Mouse (Mus musculus) brain, embryonic 14.5 days (tissue): ENCODE measurements around the gene Taok3. TPM values are rescaled to one million over a fixed set of nuclear protein-coding genes. Genes with fewer than 3 reads are reported as not detected.

Experiments
- DNase-seq: peaks from one replicate; pipeline ENCODE4 v3.0.0-alpha.2; 2011; ENCODE audit warnings: low read depth
- CTCF ChIP-seq: fragments of 200-500 bp; IDR thresholded peaks from 2 replicates; pipeline ENCODE4 v1.5.1; 2012; ENCODE audit warnings: inconsistent platforms, mild to moderate bottlenecking, moderate library complexity, borderline replicate concordance; ENCODE audit not compliant: insufficient read depth, insufficient read length; ENCODE audit errors: extremely low read depth
- POLR2A ChIP-seq: fragments of 200-500 bp; IDR thresholded peaks from 2 replicates; pipeline ENCODE4 v1.6.1; 2012; ENCODE audit warnings: mild to moderate bottlenecking, inconsistent platforms, borderline replicate concordance; ENCODE audit not compliant: poor library complexity, insufficient read depth, insufficient read length, severe bottlenecking; ENCODE audit errors: extremely low read depth
- polyA plus RNA-seq: library from polyadenylated mRNA; depleted of rRNA; stranded (reverse); fragments of >200 nt; gene quantifications from 2 replicates; pipeline ENCODE4 v1.2.3, GENCODE M21; 2012

Taok3 gene
- polyA plus RNA-seq, 1 experiment: 41.3 TPM

GRCm38 (mm10) chr5:117134066-117134888 lies 14.3 kb downstream of the Taok3 start:
- no peak for DNase-seq
- TF ChIP-seq POLR2A (no peak), CTCF (no peak)

- TF ChIP-seq CTCF (no peak), POLR2A (no peak)
Observed at GRCm38 (mm10) chr5:117134889-117135456, 15.0 kb downstream of the Taok3 start.

GRCm38 (mm10) chr5:117135869-117136268 lies 15.9 kb downstream of the Taok3 start:
- peak; percentile 50 for DNase-seq
- TF ChIP-seq POLR2A: no peak

More at GRCm38 (mm10) chr5:117134889-117135456, 15.0 kb downstream of the Taok3 start:
- no peak for DNase-seq

- no peak for DNase-seq
- no peak for TF ChIP-seq POLR2A
- TF ChIP-seq CTCF: no peak
Observed at GRCm38 (mm10) chr5:117136570-117136969, 16.6 kb downstream of the Taok3 start.

- TF ChIP-seq CTCF (no peak), POLR2A (no peak)
- DNase-seq: no peak
Observed at GRCm38 (mm10) chr5:117137011-117137410, 17.1 kb downstream of the Taok3 start.

GRCm38 (mm10) chr5:117137594-117137993 lies 17.7 kb downstream of the Taok3 start:
- no peak for TF ChIP-seq POLR2A
- DNase-seq: no peak

- DNase-seq: no peak
- TF ChIP-seq POLR2A (no peak), CTCF (no peak)
Observed at GRCm38 (mm10) chr5:117138295-117138988, 18.5 kb downstream of the Taok3 start.

GRCm38 (mm10) chr5:117139822-117140221 lies 19.9 kb downstream of the Taok3 start:
- TF ChIP-seq CTCF (no peak), POLR2A (no peak)
- no peak for DNase-seq

GRCm38 (mm10) chr5:117140374-117140773 lies 20.4 kb downstream of the Taok3 start:
- DNase-seq: no peak
- TF ChIP-seq POLR2A: no peak
- no peak for TF ChIP-seq CTCF

- no peak for DNase-seq
Observed at GRCm38 (mm10) chr5:117143721-117144135, 23.8 kb downstream of the Taok3 start.

GRCm38 (mm10) chr5:117146165-117146564 lies 26.2 kb downstream of the Taok3 start:
- DNase-seq: no peak
- no peak for TF ChIP-seq CTCF
- no peak for TF ChIP-seq POLR2A

More at GRCm38 (mm10) chr5:117143721-117144135, 23.8 kb downstream of the Taok3 start:
- TF ChIP-seq POLR2A (no peak), CTCF (peak; percentile 68)

- no peak for DNase-seq
- TF ChIP-seq POLR2A (no peak), CTCF (no peak)
Observed at GRCm38 (mm10) chr5:117147187-117148095, 27.5 kb downstream of the Taok3 start.
